Mouse (Mus musculus) ES-E14 (cell line): Measurements from ENCODE around the gene Pld5.

ENCODE experiments used
- HCFC1 ChIP-seq: IDR thresholded peaks from 2 replicates; pipeline ENCODE4 v1.6.1; 2012; ENCODE audit warnings: low read length, inconsistent platforms, borderline replicate concordance; ENCODE audit not compliant: insufficient read depth
- MAFK ChIP-seq: IDR thresholded peaks from 2 replicates; pipeline ENCODE4 v1.6.1; 2014; ENCODE audit warnings: mild to moderate bottlenecking, low read depth, low read length, inconsistent platforms; ENCODE audit not compliant: insufficient read depth

- TF ChIP-seq HCFC1, result no peak
- TF ChIP-seq MAFK, result no peak
Observed at GRCm38 (mm10) chr1:176028397-176028796, 246.7 kb downstream of the Pld5 start.
